Mouse (Mus musculus): Measurements from ENCODE around the gene Dab2ip.

Dab2ip gene

GRCm38 (mm10) chr2:35558826-35559550 is 922 bp downstream of the Dab2ip start:
- no peak for DNase-seq (ENCODE audit: low spot score)

- no peak for DNase-seq (ENCODE audit: low spot score)
Measured at GRCm38 (mm10) chr2:35559551-35559835, 1.4 kb downstream of the Dab2ip start.

GRCm38 (mm10) chr2:35563722-35564121 is 5.7 kb downstream of the Dab2ip start:
- no peak for DNase-seq (ENCODE audit: low spot score)

- DNase-seq (ENCODE audit: low spot score): no peak
Measured at GRCm38 (mm10) chr2:35565051-35565836, 7.2 kb downstream of the Dab2ip start.

GRCm38 (mm10) chr2:35566957-35567693 is 9.1 kb downstream of the Dab2ip start:
- no peak for DNase-seq (ENCODE audit: low spot score)

GRCm38 (mm10) chr2:35567694-35568149 is 9.7 kb downstream of the Dab2ip start:
- no peak for DNase-seq (ENCODE audit: low spot score)

- no peak for DNase-seq (ENCODE audit: low spot score)
Measured at GRCm38 (mm10) chr2:35570743-35571142, 12.7 kb downstream of the Dab2ip start.

- DNase-seq (ENCODE audit: low spot score): no peak
Measured at GRCm38 (mm10) chr2:35574643-35575042, 16.6 kb downstream of the Dab2ip start.

GRCm38 (mm10) chr2:35576675-35577074 is 18.6 kb downstream of the Dab2ip start:
- DNase-seq (ENCODE audit: low spot score): no peak

GRCm38 (mm10) chr2:35580111-35580510 is 22.0 kb downstream of the Dab2ip start:
- DNase-seq (ENCODE audit: low spot score): no peak

- DNase-seq (ENCODE audit: low spot score): no peak
Measured at GRCm38 (mm10) chr2:35581501-35582340, 23.7 kb downstream of the Dab2ip start.

- no peak for DNase-seq (ENCODE audit: low spot score)
Measured at GRCm38 (mm10) chr2:35582341-35582941, 24.4 kb downstream of the Dab2ip start.

- DNase-seq (ENCODE audit: low spot score): no peak
Measured at GRCm38 (mm10) chr2:35583406-35583805, 25.3 kb downstream of the Dab2ip start.

- DNase-seq (ENCODE audit: low spot score): no peak
Measured at GRCm38 (mm10) chr2:35584011-35584410, 25.9 kb downstream of the Dab2ip start.

GRCm38 (mm10) chr2:35588368-35588767 is 30.3 kb downstream of the Dab2ip start:
- DNase-seq (ENCODE audit: low spot score): no peak

GRCm38 (mm10) chr2:35589385-35589784 is 31.3 kb downstream of the Dab2ip start:
- DNase-seq (ENCODE audit: low spot score): no peak

GRCm38 (mm10) chr2:35589800-35590199 is 31.7 kb downstream of the Dab2ip start:
- no peak for DNase-seq (ENCODE audit: low spot score)

- DNase-seq (ENCODE audit: low spot score): no peak
Measured at GRCm38 (mm10) chr2:35591961-35592724, 34.1 kb downstream of the Dab2ip start.

- DNase-seq (ENCODE audit: low spot score): no peak
Measured at GRCm38 (mm10) chr2:35592725-35593392, 34.8 kb downstream of the Dab2ip start.

GRCm38 (mm10) chr2:35593889-35594288 is 35.8 kb downstream of the Dab2ip start:
- DNase-seq (ENCODE audit: low spot score): no peak

Measured in layer of hippocampus, adult 9-10 months (tissue).